ENCODE assay signal across 23 mouse cellular contexts in genomic region chr1:38228806-38229205, GRCm38 (mm10).
"Had no signal": no experiment of that assay in that cellular context is flagged by ENCODE, and none has a peak within 500 bp of the region (broad histone marks: within the 10 kb centered on the region; RNA-seq: fewer than 3 reads in every experiment).

No protein-coding gene starts in this region.

- H3K27me3 ChIP-seq: heart, embryonic 12.5 days; hindbrain, embryonic 12.5 days; intestine, embryonic 15.5 days; limb, embryonic 15.5 days; liver, embryonic 12.5 days had no signal

- DNase-seq: gastrocnemius, postnatal 14 days; gastrocnemius, postnatal 36 days; heart, adult 11 months; heart, adult 2 months; heart, postnatal 10 days; heart, postnatal 4 days; kidney, adult 18-20 months; kidney, adult 8-10 months; kidney, postnatal 14 days; kidney, postnatal 4 days had no signal

- H3K4me3 ChIP-seq: heart, adult 2 months; heart, embryonic 12.5 days; hindbrain, embryonic 10.5 days; hindbrain, embryonic 12.5 days; intestine, embryonic 15.5 days; layer of hippocampus, adult 2 months; left cerebral cortex, adult 2 months; limb, embryonic 15.5 days; liver, embryonic 12.5 days had no signal

- H3K27ac ChIP-seq: heart, adult 2 months; hindbrain, embryonic 10.5 days; hindbrain, embryonic 12.5 days; hindbrain, embryonic 14.5 days; intestine, embryonic 15.5 days; layer of hippocampus, adult 2 months; left cerebral cortex, adult 2 months; limb, embryonic 15.5 days; liver, embryonic 12.5 days; liver, embryonic 14.5 days had no signal

- H3K9me3 ChIP-seq: intestine, embryonic 15.5 days had no signal

- H3K4me1 ChIP-seq: hindbrain, embryonic 10.5 days; hindbrain, embryonic 12.5 days; intestine, embryonic 15.5 days; liver, embryonic 12.5 days had no signal

- H3K9ac ChIP-seq: heart, embryonic 12.5 days; hindbrain, embryonic 12.5 days; hindbrain, embryonic 14.5 days; intestine, embryonic 15.5 days; limb, embryonic 15.5 days; liver, embryonic 12.5 days; liver, embryonic 14.5 days had no signal

- H3K36me3 ChIP-seq: heart, embryonic 12.5 days; intestine, embryonic 15.5 days; liver, embryonic 12.5 days had no signal

- ATAC-seq: hindbrain, embryonic 16.5 days; inflammation-experienced regulatory T-cells, adult 6 months; intestine, embryonic 15.5 days; intestine, postnatal 0 days; liver, embryonic 12.5 days had no signal

- H3K4me2 ChIP-seq: heart, embryonic 12.5 days; hindbrain, embryonic 12.5 days; hindbrain, embryonic 14.5 days; intestine, embryonic 15.5 days; limb, embryonic 15.5 days; liver, embryonic 12.5 days had no signal
